Mouse (Mus musculus) layer of hippocampus, adult 9-10 months (tissue): ENCODE data around the gene Nr6a1.

ENCODE experiments used
- DNase-seq: peaks from one replicate; pipeline ENCODE4 v3.0.0; 2022; ENCODE audit warnings: low spot score

Nr6a1 gene

DNA sequence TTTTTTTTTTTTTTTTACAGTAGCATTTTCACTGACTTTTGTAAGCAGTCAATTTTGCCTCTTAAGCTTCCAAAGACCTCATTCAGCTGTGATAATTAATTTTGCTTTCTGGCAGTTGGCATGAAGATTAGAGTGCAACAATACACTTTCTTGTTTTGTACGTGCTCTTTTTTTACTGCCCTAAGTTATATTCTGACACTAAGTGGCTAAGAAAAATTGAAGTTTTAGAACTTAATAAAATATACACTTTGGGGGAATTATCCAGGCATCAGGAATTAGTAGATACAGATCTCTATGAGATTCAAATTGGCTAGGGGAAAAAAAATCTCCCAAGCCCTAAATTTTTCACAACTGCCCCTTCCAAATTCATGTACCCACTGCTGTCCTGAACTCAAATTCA is 144.8 kb downstream of the Nr6a1 start:
- no peak for DNase-seq

DNA sequence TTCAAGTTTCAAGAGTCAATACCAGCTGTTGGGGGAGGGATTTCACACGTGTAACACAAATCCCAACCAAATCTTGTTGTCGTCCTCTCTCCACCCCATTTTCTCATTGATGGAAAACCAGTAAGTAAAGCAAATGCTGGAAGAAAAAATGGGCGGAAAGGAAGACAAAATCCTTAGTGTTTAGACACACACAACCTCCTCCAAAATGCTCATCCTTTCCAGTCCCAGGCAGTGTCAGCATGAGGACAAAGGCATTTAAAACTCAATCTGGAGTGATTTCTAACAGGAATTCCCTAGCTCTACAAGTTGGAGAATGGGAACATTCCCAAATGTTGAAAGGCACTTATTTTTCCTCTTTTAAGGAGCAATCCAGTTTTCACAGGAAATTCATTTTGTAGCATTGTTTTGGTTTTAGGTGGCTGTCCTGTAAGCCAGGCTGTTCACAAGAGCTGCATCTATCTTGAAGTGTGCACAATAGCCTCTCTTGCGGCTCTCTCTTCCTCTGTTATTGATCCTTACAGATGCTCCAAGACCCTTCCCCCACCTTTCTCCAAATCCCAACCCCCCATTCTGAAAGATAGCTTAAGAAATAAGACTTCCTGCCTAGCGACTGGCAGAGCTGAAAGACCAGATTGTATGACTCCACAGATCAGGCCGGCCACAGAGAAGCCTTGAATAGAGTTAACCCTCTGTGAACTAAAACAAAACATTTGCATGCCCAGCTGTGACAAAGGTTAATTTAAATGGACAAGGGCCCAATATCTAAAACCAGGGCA is 145.4 kb downstream of the Nr6a1 start:
- no peak for DNase-seq

DNA sequence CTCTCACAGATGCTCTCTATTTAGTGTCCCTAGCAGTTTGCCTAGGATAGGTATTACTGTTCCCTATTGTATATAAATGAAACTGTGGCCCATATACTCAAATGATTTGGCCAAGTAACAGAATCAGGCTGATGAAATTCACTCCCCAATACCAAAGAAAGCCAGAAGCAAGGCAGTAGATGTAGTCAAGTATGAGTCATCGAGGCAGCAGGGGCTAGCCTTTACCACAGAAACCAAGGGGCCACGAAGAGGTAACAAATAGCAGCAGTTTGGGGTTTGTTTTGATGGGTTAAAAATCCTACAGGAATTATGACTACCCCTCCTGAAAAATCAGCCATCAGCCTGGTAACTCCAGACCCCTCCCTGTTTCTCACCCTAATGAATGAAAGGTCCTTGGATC is 147.5 kb downstream of the Nr6a1 start:
- DNase-seq: no peak

DNA sequence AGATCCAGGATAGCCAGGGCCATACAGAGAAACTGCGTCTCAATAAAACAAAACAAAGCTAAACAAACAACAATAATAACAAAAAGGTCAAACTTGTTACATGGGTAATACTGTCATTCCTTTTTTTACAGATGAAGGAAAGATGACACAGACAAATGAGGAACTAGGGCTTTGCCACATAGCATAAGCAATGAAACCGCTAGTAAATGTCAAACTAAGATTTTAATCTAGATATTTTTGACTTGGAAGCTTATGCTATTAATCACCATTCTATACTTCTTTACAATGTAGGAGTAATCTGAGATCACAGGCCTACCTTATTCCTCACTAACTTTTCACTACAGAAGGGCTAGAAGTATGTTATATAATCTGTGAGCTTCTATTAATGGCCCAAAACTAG is 150.2 kb downstream of the Nr6a1 start:
- no peak for DNase-seq

DNA sequence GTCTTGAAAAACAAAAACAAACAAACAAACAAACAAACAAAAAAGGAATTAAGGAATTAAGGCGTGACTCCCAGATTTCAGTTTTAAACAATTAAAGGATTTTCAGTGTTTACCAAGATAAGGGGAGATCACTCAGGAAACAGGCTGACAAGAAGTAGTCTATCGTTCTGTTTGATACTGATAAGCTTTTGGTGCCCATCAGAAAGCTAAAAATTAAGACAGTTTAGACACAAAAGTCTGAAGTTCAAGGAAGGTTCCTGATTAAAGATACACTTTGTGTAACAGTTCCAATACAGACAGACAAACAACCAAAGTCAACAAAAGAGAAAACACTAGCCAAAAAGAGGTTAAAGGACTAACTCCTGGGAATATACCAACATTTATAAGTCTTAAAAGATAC is 152.6 kb downstream of the Nr6a1 start:
- no peak for DNase-seq

DNA sequence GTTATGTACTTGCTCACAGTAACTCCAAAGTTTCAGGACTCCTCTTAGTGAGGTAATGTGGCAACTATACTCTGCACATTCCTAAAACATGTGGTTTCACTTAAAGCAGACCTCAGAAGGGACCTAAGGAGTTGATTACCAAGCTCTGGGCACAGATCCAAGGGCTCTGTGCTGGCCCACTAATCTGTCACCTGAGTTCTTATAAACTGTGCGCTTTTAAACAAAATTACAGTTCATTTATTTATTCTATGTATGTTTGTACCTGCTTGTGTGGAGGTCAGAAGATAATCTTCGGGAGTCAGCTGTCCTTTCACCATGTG is 156.1 kb downstream of the Nr6a1 start:
- no peak for DNase-seq

DNA sequence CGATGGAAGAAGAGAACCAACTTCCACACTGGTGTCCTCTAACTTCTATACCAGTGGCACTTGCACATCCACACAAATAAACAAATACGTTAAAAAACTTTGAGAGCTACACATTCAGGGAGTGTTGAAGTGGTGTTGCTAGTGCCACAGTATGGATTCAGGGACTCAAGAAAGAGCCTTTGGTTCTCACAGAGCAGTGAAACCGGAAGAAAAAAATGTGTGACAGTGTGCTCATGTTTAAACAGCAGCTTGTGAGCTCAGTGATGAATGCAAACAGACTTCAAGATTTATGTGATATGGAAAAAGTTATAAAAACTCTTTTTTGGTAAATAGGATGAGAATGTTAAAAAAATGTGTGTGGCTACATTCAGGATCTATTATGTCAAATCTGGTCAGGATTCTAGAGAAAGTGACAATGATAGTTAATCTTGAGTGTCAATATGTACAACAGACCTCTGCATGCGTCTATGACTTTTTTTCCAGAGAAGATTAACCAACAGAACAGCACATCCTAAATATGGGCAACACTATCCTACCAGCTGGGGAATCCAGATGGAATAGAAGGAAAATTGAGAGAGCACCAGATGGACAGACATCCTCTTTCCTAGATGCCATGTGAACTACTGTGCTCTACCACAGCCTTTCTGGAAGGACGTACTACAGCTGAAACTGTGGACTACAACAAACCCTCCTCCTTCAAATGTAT is 156.6 kb downstream of the Nr6a1 start:
- peak; percentile 64 for DNase-seq

DNA sequence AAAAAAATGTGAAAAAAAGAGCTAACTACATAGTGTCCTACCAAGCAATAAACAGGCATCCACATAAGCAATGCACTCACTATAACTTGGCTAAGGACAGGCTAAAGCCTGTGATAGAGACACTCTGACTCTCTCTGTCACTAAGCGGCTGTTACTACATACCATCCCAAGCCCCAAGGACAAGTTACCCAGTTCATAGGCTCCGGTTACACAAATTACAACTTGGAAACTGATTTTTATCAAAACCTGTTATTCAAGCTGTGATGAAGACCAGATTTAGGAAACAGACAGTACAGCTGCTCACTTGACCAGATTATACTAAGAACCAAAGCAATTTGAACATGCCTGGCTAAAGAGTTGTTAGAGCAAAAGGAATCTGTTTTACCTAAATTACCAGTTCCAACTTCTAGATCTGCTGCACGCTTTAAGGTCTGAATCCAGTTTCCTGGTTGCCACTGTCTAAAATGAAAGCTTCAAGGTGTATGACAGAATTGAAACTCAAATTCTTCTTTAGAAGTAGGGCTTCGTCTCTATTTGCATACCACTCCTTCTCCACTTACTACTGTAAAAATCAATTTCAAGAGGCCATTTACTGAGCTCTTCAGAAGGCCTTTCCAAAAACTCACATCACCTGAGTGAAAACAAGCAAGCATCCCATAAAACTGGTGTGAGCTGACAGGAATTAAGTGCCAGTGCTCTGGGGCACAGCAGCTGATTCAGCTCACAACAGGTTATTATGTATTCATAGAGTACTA is 160.1 kb downstream of the Nr6a1 start:
- no peak for DNase-seq

DNA sequence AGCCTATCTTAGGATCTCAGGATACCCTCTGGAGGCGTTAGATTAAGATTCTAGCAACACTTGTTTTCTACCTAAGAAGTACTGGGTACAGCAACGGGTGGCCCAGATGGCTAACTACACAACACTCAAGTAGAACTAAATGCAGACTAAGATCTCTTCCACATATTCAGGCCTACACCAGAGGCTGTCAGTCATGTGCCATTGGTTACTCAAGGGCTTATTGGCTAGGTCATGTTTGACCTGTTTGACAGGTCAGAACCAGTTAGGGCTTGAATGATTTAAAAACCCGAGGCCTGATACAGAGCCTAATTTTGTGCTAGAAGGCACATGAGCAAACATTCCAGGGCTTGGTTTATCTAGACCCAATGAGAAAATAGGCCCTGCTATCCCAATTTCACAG is 187.6 kb downstream of the Nr6a1 start:
- no peak for DNase-seq

DNA sequence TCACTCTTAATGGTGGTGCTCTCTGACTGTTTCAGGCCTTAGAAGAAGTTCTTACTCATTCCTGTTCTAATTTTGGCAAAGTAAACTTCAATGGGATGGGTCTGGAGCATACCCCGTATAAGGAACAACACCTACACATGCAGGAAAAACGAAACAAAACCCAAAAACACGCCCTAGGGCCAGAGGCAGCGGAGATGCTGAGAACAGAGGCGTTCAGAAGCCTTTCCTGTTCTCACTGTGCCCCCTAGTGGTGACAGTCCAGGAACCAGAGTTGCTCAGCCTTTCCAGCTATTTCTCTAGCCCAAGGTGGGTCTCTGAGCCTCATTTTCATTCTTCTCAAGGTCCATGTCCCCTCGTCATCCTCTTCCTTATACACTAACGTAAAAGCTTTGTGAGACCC is 188.1 kb downstream of the Nr6a1 start:
- DNase-seq: peak; percentile 53

DNA sequence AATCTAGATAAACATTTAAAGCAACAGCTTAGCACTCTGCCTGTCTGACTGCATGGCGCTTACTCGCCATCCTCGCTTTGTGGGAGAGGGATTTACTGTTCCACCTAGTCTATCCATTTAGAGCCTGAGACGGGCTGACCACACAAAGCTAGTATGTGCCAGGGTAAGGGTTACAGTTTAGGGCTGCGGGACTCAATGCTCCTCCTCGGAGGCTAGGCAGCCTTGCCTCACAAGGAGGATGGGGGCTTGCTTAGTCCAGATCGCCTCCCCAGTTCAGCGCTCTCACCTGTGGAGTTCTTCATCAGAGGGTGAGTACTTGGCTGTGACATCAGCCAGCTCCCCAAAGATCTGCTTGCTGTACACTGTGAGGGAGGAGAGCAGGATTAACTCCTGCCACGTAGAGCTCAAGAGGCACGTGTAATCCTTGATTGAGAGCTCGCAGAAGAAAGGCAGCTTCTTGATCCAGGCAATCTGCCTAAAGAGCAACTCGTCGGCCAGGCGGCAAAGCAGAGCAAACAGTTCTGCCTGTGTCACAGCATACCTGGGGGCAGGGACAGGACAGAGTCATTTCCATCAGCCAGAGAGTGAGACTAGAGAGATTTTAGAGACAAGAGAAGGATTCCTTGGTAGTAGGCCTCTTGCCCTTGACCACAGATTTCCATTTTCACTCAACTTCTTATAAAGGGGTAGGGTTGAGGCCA is 188.7 kb downstream of the Nr6a1 start:
- DNase-seq: no peak

DNA sequence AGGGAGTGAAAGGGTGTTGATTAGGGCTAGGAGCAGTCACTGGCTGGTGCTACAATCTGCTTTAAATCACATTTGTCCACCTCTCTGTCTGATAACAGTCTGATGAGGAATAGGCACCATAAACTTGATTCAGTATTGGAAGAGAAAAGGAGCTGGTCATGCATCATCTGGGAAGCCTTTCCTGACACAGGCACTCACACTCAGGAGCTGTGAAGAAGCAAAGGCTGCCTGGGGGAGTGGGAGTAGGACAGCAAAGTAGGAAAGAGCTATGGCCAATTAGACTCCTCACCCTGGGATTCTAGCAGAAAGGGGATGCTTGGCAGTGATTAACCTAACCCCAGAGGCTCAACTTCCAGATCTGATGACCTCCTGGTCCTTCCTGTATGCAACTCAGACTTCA is 191.7 kb downstream of the Nr6a1 start:
- DNase-seq: no peak

DNA sequence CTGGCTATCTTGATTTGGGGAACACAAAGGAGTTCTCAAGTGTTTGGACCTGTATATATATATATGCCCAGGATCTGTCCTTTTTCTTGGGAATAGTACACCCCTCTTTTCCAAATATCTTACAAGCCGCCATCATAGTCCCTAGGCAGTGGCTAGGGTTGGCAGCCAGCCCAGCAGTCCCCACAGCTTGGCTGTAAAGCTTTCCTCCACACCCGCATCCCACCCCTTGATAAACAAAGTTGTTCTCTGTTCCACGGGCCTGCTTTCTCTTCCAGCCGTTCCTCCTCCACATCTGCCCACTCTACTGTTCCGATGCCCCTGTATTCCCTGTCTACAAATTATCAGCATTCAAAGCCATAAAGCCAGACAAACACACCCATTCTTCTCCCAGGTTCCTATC is 192.8 kb downstream of the Nr6a1 start:
- DNase-seq: no peak

DNA sequence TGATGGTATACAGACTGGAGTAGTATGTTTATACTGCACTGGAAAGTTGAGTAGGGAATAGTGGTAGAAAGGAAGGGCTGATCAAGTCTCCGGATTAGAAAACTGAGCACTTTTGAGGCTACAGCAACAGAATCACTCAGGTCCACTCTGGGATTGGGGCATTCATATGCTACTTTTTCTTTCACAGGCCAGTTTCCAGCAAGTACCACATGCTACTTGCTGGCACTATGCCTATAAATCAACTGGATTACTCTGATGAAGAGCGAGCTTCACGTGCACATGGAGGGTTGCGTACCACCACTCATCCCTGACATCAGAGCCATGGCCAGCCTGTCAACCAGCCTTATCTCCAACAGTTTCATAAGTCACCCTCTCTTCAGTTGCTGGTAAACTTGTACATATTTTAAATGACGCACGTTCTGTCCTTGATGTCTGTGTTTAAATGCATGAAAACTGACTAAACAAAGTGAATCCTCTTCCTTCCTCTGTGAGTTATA is 197.1 kb downstream of the Nr6a1 start:
- DNase-seq: no peak

DNA sequence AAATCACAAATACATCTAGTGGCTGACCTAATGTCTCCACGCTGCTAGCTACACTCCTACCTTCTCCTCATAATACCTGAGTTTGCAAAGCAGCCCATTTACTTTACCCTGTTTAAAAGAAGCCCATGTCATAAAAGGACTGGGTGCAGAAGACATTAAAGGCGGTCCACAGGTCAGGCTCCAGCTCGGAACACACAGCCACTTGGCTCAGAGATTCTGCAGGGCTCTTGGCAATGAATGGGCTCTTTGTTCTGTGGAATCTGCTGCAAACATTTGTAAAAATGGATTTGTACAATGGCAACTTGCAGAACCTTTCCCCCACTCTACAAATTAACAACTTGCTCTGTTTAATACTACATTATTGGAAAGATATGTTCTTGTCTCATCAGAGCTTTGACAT is 202.1 kb downstream of the Nr6a1 start:
- no peak for DNase-seq

DNA sequence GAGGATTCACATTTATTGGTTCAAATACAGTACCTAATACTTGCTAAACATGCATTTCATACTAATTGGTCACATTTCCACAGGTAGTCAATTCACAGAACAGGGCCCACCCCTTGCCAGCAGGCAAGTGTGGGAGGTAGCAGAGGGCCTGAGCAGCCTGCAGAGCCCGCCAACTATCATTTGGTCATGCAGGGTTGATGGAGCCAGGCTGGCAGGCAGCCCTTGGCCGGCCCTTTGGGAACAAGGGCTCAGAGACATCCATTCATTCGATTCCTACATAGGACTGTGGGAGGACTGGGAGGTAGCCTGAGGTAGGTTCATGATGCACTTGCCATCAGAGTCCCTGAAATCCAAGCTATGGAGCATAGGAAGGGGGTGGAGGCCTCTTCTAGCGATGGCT is 204.1 kb downstream of the Nr6a1 start:
- DNase-seq: no peak

DNA sequence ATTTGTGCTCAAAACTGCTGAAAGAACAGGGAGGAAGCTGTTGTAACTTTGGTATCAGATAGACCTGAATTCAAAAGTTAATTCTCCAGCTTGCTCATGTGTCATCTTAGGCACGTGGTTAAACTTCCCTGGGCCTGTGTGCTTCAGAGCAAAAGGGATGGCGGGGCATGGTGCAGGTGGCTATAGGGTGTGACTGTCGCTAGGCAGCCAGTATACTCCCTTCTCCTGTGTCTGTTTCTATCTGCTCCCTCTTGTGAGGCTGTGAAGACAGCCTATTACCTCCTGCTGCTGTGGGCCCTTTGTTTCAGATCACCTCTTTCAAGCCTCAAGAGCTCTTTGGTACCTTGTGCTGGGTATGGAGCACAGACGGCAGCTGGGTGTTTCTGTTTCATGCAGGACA is 205.4 kb downstream of the Nr6a1 start:
- no peak for DNase-seq

DNA sequence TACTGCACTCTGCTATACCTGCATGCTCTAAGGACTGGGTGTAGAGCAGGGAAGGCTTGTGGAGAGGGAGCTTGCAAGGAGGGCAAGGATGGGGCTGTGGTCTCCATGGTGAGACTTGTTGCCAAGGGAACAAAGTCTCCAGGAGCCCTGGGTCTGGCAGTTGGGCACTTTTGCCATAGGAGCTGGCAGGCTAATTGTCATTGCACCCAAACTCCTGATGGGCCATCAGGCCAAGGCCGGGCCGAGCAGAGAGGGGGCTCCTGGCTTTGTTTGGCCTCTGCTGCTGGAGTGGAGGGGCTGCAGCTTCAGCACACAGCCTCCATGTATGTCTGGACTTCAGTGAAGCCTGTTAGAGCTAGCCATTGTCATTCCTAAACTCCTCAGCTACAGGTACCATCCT is 206.8 kb downstream of the Nr6a1 start:
- no peak for DNase-seq

DNA sequence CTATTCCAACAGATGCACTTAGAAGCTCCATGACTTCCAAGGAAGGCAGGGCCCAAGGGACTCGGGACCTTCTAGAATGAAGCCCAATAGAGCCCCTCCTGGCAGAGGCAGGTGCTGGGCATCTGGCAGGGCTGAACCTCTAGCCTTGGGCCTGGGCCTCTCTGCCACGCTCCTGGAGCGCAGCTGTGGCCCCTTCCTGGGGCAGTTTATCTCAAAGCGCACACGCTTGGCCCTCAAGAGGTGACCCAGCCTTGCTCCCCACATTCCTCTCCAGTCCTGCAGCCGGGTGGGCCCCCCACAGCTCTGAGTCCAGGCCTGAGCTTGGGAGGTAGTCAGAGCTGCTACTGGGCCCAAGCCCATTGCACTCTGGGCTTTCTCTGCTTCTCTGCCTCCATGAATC is 208.1 kb downstream of the Nr6a1 start:
- no peak for DNase-seq

DNA sequence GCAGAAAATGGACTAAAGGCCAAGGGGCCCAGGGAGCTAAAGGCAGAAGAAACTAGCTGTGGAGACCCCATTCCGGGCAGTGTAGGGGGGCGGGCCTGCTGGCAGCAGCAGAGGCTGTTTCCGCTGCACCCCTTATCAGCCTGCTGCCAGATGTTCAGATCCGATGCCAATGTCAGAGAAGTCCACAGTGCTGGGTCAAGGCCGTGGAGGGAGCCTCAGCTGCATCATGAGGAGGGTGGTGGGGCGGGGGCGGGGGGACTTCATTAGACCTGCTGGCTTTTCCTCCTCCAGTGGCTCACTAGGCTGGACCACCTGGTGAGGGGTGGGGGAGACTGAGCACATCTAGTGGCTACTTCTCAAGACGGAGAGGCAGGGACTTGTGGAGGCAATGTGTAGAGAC is 208.8 kb downstream of the Nr6a1 start:
- no peak for DNase-seq

DNA sequence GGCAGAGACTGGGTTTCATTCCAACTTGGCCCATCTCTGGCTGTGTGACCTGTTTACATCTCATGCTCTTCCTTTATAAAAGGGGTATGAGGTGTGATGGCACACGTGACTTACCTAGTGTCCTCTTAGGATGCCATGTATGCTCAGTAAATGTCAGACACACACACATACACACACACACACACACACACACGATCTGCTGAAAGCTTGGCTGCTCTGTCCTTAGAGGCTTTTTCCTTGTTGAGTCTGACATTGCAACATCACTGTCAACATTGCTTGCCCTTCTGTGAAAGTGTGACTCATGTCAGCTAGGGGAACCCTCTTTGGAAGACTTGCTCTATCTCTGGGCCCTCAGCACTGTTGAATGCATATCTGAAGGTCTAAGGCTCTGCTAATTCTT is 210.1 kb downstream of the Nr6a1 start:
- DNase-seq: no peak

DNA sequence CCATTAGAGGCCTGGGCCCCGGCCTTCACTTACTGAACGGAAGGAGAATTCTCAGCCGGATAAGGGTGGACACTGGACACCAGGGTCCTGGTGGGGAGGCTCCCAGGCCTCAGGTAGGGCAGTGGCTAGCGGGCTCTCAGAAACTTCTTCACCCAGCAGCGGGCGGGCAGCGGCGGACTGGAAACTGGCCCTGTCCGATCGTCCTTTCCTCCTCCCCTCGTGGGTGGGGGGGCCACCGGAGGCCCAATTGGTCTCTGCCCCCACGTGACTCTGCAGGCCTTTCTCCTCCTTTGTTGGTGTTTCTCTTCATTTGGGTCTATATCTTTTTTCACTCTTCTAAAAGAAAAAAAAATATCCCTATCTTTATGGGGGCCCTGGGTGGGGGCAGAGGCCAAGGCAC is 213.2 kb downstream of the Nr6a1 start, which contains the start of gene Nr5a1:
Gene Nr5a1 (minus strand): TSS at position 219 of the 400 bp plus-strand sequence.
- DNase-seq: no peak
